Mouse (Mus musculus) kidney, embryonic 14.5 days (tissue): ENCODE measurements at regions not wholly inside any gene's neighbourhood (a gene's known extent, or its start where the extent isn't known, plus 50 kb on each side); places are given as distances from the start of the nearest gene placed in this dataset.

Experiments
- ATAC-seq: fragments of 200-750 bp; cut with Nextera tagmentation; 2 replicates; pipeline ENCODE4 v1.8.0; 2017; ENCODE audit warnings: moderate number of reproducible peaks, mild to moderate bottlenecking, moderate TSS enrichment, moderate library complexity; ENCODE audit not compliant: low FRiP score, low TSS enrichment
- H3K27ac ChIP-seq: fragments of 300-500 bp; sonication (generic); 2 replicates; pipeline ENCODE4 v1.5.1; 2014; ENCODE audit warnings: low read depth, mild to moderate bottlenecking, low read length, moderate library complexity, mixed read lengths
- H3K27me3 ChIP-seq: fragments of 300-500 bp; sonication (generic); 2 replicates; pipeline ENCODE4 v1.6.1; 2014; ENCODE audit warnings: mild to moderate bottlenecking, low read length; ENCODE audit not compliant: control insufficient read depth, insufficient read depth
- H3K36me3 ChIP-seq: fragments of 300-500 bp; sonication (generic); 2 replicates; pipeline ENCODE4 v1.6.1; 2014; ENCODE audit warnings: low read length, mixed read lengths; ENCODE audit not compliant: control insufficient read depth, insufficient read depth
- H3K4me1 ChIP-seq: fragments of 300-500 bp; sonication (generic); 2 replicates; pipeline ENCODE4 v1.6.1; 2014; ENCODE audit warnings: low read length, mixed read lengths; ENCODE audit not compliant: control insufficient read depth, insufficient read depth
- H3K4me2 ChIP-seq: fragments of 300-500 bp; sonication (generic); replicated peaks from 2 replicates; pipeline ENCODE4 v1.6.1; 2014; ENCODE audit warnings: low read depth, mild to moderate bottlenecking, low read length
- H3K4me3 ChIP-seq: fragments of 300-500 bp; sonication (generic); 2 replicates; pipeline ENCODE4 v1.5.1; 2014; ENCODE audit warnings: mild to moderate bottlenecking, low read length
- H3K9ac ChIP-seq: fragments of 300-500 bp; sonication (generic); 2 replicates; pipeline ENCODE4 v1.6.1; 2014; ENCODE audit warnings: low read depth, mild to moderate bottlenecking, low read length, moderate library complexity
- H3K9me3 ChIP-seq: fragments of 300-500 bp; sonication (generic); 2 replicates; pipeline ENCODE4 v1.6.1; 2016; ENCODE audit warnings: low read length; ENCODE audit not compliant: control insufficient read depth
- whole genome bisulfite sequencing: fragments of 180-500 bp; shearing (Covaris S2); extraction: QIAGEN DNeasy Blood & Tissue Kit; methylation state at CpG from one replicate; pipeline ENCODE4 v1.1.7; 2014; 5-methylcytosine and 5-hydroxymethylcytosine counted together

GRCm38 (mm10) chr13:6446976-6447375, 101.0 kb upstream of the Pitrm1 start:
- Histone ChIP-seq H3K9me3 (no peaks in the 10 kb centered on the region), H3K4me2 (no peak overlapping the region), H3K4me1 (no peaks in the 10 kb centered on the region), H3K9ac (no peak overlapping the region), H3K27me3 (no peaks in the 10 kb centered on the region), H3K4me3 (no peak overlapping the region), H3K36me3 (no peaks in the 10 kb centered on the region), H3K27ac (no peak overlapping the region)
- ATAC-seq = no peak

GRCm38 (mm10) chr13:6461363-6461762, 86.6 kb upstream of the Pitrm1 start:
- H3K9ac ChIP-seq = no peak overlapping the region
- no peaks in the 10 kb centered on the region for H3K36me3 ChIP-seq
- no peak for ATAC-seq
- 81% methylated on average over 6 of the region's 6 CpGs for WGBS
- H3K27ac ChIP-seq = no peak overlapping the region
- H3K9me3 ChIP-seq = no peaks in the 10 kb centered on the region
- H3K4me3 ChIP-seq = no peak overlapping the region
- no peak overlapping the region for H3K4me2 ChIP-seq
- H3K27me3 ChIP-seq = no peaks in the 10 kb centered on the region
- H3K4me1 ChIP-seq = no peaks in the 10 kb centered on the region

DNA sequence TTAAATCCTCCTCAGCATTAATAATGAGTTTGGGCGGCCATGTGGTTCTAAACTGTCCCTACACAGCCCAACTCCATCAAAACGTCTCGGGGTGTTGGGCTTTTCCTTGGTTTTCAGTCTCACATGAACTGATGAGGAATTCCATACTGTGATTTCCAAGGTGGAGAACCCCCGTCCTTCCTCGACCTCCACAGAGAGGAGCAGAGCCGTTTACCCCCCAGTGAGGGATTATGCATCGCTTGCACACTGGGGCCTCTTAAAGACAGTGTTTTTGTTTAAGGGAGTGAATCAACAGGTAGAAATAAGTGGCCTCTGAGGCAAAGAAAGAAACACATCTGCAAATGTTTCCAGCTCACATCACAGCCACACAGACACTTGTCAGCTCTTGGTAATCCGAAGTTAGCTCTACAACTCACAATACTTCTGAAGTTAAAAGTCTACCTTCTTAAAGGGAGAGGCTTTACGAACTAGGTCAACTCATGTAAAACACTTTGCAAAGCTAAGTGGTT, 82.0 kb upstream of the Pitrm1 start:
- Histone ChIP-seq H3K4me1 (no peaks in the 10 kb centered on the region), H3K36me3 (no peaks in the 10 kb centered on the region), H3K9me3 (no peaks in the 10 kb centered on the region), H3K4me2 (no peak overlapping the region), H3K4me3 (no peak overlapping the region), H3K9ac (no peak overlapping the region), H3K27me3 (no peaks in the 10 kb centered on the region), H3K27ac (no peak overlapping the region)
- no peak for ATAC-seq
- 47% methylated on average over 9 of the region's 9 CpGs for WGBS

DNA sequence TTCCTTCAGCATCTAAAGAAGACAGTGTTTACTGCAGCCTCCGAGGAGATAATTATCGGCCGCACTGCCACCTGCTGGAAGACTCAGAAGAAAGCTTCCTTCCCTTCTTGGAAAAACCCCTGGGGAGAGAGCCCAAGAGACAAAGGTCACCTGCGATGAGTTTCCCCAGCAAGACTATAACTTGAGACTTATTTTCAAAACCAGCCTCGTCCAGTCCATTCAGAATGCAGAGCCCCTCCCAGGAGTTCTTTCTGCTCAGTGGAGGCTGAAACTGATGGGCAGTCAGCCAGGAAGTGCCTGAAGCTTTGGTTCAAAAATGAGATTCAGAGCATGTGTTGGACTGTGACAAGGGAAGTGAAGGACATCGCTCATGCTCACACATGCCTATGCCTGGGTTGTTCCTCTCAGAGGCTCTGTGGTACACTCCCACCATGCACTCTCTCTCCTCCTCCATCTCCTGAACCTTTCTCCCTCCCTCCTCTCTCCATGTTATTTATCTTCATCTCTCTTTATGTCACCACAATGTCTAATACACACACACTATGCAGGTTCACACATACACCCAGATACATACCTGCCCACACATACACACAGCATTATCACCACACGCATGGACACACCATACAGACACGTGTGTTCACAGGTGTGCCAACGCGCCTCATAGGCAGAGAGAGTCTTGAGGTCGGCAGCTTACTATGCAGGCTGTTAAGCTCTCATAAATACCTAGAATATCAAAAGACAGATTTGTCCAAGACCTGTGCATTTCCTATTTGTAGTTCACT, 78.3 kb upstream of the Pitrm1 start:
- no peak overlapping the region for H3K4me3 ChIP-seq
- no peaks in the 10 kb centered on the region for H3K4me1 ChIP-seq
- peak; percentile 76; the same call in 1 of the 2 replicates for ATAC-seq
- no peaks in the 10 kb centered on the region for H3K36me3 ChIP-seq
- no peak overlapping the region for H3K9ac ChIP-seq
- H3K27ac ChIP-seq = no peak overlapping the region
- H3K27me3 ChIP-seq = no peaks in the 10 kb centered on the region
- 57% methylated on average over 11 of the region's 11 CpGs for WGBS
- no peak overlapping the region for H3K4me2 ChIP-seq
- no peaks in the 10 kb centered on the region for H3K9me3 ChIP-seq

DNA sequence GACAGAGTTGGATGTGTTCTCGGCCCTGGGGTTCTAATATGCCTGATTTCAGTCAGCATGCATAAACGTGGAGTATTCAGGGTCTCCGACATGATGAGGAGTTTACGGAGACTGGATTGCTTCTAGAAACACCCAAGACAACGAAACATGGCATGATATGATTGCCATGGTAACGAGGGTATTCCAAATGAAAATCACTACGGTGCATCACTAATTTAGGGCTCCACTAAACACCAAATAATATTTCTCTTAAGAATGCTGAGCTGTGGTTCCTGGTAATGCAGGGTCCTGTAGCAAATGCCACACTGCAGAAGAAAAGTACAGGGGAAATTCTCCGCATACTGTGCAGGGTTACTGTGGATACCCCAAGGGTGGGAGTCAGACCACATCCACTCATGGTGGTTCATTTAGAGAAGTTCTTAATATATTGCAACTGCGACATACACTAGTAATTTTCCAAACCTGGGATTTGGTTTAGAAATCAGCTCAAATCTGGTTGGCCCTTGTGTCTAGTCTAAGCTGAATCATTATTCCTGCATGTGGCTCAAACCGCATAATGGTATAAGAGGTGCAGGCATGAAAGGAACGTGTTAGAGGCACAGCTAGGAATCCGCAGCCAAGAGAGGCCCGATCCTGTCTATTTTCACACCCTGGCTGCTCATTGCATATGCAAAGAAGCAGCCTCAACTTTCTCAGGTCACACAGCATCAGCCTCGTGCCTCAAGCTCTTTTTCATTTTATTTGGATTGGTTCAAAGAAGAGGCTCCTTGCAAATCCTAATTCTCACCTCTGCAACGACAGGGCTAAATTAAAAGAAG, 77.5 kb upstream of the Pitrm1 start:
- ATAC-seq = no peak
- no peak overlapping the region for H3K4me3 ChIP-seq
- no peaks in the 10 kb centered on the region for H3K27me3 ChIP-seq
- no peak overlapping the region for H3K9ac ChIP-seq
- no peaks in the 10 kb centered on the region for H3K36me3 ChIP-seq
- no peak overlapping the region for H3K4me2 ChIP-seq
- WGBS = 85% methylated on average over 15 of the region's 15 CpGs
- no peaks in the 10 kb centered on the region for H3K4me1 ChIP-seq
- no peak overlapping the region for H3K27ac ChIP-seq
- no peaks in the 10 kb centered on the region for H3K9me3 ChIP-seq

DNA sequence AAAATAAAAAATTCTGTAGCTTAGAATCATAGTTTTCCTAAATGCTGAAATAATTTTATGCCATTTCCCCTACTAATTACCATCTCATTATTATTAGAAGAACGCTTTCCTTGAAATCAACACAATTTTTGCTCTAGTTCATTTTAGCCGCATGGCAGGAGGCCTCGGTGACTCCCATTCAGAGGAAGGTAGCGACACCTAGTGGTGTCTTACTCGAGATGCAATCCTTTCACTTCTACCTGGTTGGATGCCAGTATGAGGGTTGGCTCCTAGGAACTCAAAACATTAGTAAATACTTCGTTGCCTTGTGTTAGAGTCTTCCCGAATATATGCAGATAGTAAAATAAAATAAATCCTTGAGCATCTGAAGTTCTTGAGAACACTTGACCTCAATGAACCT, 76.3 kb upstream of the Pitrm1 start:
- Histone ChIP-seq H3K4me2 (no peak overlapping the region), H3K27me3 (no peaks in the 10 kb centered on the region), H3K36me3 (no peaks in the 10 kb centered on the region), H3K27ac (no peak overlapping the region), H3K4me1 (no peaks in the 10 kb centered on the region), H3K4me3 (no peak overlapping the region), H3K9ac (no peak overlapping the region), H3K9me3 (no peaks in the 10 kb centered on the region)
- 9% methylated on average over 7 of the region's 7 CpGs for WGBS
- ATAC-seq = peak; percentile 67; the same call in 1 of the 2 replicates

DNA sequence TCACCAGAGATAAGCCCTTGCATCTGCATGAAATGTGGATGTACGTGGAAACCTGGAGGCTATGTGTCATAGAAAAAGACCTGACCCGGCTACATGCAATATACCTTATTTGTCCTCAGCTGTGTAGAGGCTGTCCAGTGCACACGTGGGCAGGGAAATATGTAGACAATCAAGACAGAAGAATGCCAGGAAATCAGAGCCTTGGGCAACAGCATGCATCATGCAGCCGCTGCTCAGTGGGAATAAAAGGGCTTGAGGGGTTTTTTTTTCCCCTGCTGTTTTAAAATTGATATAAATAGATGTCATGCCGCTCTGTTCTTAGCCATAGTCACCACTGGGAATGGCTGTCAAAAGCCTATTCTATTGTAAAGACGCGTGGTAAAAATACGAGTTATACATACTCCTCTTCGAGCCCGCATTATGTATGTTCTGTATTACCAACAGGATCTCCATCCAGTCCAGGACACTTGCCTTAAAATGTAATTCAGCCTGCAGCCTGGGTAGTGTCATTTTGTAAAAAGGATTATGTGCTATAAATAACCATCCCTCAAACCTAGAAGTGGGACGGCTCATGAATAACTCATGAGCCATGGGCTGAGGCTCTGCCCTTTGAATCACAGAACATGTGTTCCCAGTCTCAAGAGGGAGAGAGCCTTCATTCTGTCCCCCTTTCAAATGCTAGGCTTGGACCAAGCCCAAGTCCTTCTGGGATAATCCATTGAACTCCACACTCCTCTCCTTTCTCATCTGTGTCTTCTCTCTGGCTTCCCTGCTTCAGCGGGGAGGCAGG, 74.4 kb upstream of the Pitrm1 start:
- no peaks in the 10 kb centered on the region for H3K27me3 ChIP-seq
- no peaks in the 10 kb centered on the region for H3K9me3 ChIP-seq
- H3K4me3 ChIP-seq = no peak overlapping the region
- no peaks in the 10 kb centered on the region for H3K36me3 ChIP-seq
- H3K4me2 ChIP-seq = no peak overlapping the region
- 75% methylated on average over 12 of the region's 12 CpGs for WGBS
- H3K27ac ChIP-seq = no peak overlapping the region
- no peak for ATAC-seq
- H3K4me1 ChIP-seq = no peaks in the 10 kb centered on the region
- no peak overlapping the region for H3K9ac ChIP-seq

DNA sequence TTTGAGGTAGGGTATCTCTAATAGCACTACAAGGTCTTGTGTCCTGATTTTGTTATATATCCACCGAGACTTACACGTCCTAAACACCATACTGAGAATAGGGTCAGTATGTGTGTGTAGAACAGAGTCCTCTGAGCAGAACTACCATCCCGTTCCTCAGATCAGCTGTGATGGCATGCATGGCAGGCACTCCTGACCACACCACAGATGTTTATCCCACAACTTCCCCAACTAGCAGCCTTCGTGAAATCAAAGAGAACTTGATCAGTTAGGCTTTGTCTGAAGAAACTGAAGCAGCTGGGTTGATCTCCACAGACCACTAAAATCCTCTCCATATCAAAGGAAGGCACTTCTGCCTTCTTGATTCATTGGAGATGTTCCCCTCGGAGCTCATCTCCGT, 68.3 kb upstream of the Pitrm1 start:
- WGBS = 70% methylated on average over 6 of the region's 6 CpGs
- Histone ChIP-seq H3K4me2 (no peak overlapping the region), H3K36me3 (no peaks in the 10 kb centered on the region), H3K9me3 (no peaks in the 10 kb centered on the region), H3K4me3 (no peak overlapping the region), H3K9ac (no peak overlapping the region), H3K4me1 (no peaks in the 10 kb centered on the region), H3K27me3 (no peaks in the 10 kb centered on the region), H3K27ac (no peak overlapping the region)
- no peak for ATAC-seq
